Mouse (Mus musculus): ENCODE data around the gene Dhrs1. TPM values are rescaled to one million over a fixed set of nuclear protein-coding genes. Genes with fewer than 3 reads are reported as not detected.
"Not testable (repeated sequence)": the region's sequence is repeated elsewhere in the genome, so short reads cannot be mapped to it uniquely, and the experiment has no call there.

Gene Dhrs1
- polyA plus RNA-seq, 1 experiment = 120 TPM

GRCm38 (mm10) chr14:55765696-55766095 is 20.2 kb upstream of the Dhrs1 start, which contains the start of gene Ltb4r1:
Gene Ltb4r1, plus strand, starts transcription at chr14:55765962.
- no peak within 1 kb of the TSS for H3K27ac ChIP-seq (ENCODE audit: insufficient read depth, low read depth, low read length)
- H3K4me3 ChIP-seq (ENCODE audit: insufficient read depth, low read length) = no peak within 1 kb of the TSS
- TF ChIP-seq POLR2A (IDR thresholded peaks at IDR 0.05; ENCODE audit: borderline replicate concordance, low read depth, low read length) = no peak
- TF ChIP-seq CTCF (IDR thresholded peaks at IDR 0.05; ENCODE audit: low read depth, low read length) = no peak
- H3K4me1 ChIP-seq (ENCODE audit: control insufficient read depth, insufficient read depth, low read length) = peaks cover 41% of the 10 kb centered on the region

- no peak for TF ChIP-seq POLR2A (IDR thresholded peaks at IDR 0.05; ENCODE audit: borderline replicate concordance, low read depth, low read length)
- TF ChIP-seq CTCF (IDR thresholded peaks at IDR 0.05; ENCODE audit: low read depth, low read length) = no peak
- peaks cover 34% of the 10 kb centered on the region for H3K4me1 ChIP-seq (ENCODE audit: control insufficient read depth, insufficient read depth, low read length)
- peak overlapping the region; percentile 93 for H3K27ac ChIP-seq (ENCODE audit: insufficient read depth, low read depth, low read length)
- no peak overlapping the region; the same call in 1 of the 2 replicates for H3K4me3 ChIP-seq (ENCODE audit: insufficient read depth, low read length)
These were observed 17.7 kb upstream of the Dhrs1 start for GRCm38 (mm10) chr14:55763166-55763565.

DNA sequence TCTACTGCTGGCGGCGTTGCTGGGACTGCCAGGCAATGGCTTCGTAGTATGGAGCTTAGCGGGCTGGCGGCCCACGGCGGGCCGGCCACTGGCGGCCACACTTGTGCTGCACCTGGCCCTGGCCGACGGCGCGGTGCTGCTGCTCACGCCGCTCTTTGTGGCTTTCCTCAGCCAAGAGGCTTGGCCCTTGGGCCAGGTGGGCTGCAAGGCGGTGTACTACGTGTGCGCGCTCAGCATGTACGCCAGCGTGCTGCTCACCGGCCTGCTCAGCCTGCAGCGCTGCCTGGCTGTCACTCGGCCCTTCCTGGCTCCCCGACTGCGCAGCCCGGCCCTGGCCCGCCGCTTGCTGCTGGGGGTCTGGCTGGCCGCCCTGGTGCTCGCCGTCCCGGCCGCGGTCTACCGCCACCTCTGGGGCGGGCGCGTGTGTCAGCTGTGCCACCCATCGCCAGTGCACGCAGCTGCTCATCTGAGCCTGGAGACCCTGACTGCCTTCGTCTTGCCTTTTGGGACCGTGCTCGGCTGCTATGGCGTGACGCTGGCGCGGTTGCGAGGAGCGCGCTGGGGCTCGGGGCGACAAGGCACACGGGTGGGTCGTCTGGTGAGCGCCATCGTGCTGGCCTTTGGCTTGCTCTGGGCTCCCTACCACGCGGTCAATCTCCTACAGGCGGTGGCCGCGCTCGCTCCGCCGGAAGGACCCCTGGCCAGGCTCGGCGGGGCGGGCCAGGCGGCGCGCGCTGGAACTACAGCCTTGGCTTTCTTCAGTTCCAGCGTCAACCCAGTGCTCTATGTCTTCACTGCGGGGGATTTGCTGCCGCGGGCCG is 16.7 kb upstream of the Dhrs1 start:
- H3K4me3 ChIP-seq (ENCODE audit: insufficient read depth, low read length) = no peak overlapping the region
- H3K27ac ChIP-seq (ENCODE audit: insufficient read depth, low read depth, low read length) = peak overlapping the region; percentile 93; the same call in 1 of the 2 replicates
- TF ChIP-seq CTCF (IDR thresholded peaks at IDR 0.05; ENCODE audit: low read depth, low read length) = no peak
- no peak for TF ChIP-seq POLR2A (IDR thresholded peaks at IDR 0.05; ENCODE audit: borderline replicate concordance, low read depth, low read length)
- peaks cover 32% of the 10 kb centered on the region for H3K4me1 ChIP-seq (ENCODE audit: control insufficient read depth, insufficient read depth, low read length)

- Histone ChIP-seq H3K27ac (ENCODE audit: insufficient read depth, low read depth, low read length) (no peak within 1 kb of the TSS), H3K4me1 (ENCODE audit: control insufficient read depth, insufficient read depth, low read length) (peaks cover 32% of the 10 kb centered on the region), H3K4me3 (ENCODE audit: insufficient read depth, low read length) (no peak within 1 kb of the TSS)
- TF ChIP-seq POLR2A (IDR thresholded peaks at IDR 0.05; ENCODE audit: borderline replicate concordance, low read depth, low read length) (no peak), CTCF (IDR thresholded peaks at IDR 0.05; ENCODE audit: low read depth, low read length) (no peak)
These were observed 15.7 kb upstream of the Dhrs1 start, which contains the start of gene Ltb4r2 for GRCm38 (mm10) chr14:55761163-55761562. Gene Ltb4r2, plus strand, starts transcription at chr14:55761428.

- H3K4me1 ChIP-seq (ENCODE audit: control insufficient read depth, insufficient read depth, low read length) = peaks cover 32% of the 10 kb centered on the region
- 0 out of 2 replicates have a peak overlapping the region, but pooled peaks have one; percentile 2 for H3K4me3 ChIP-seq (ENCODE audit: insufficient read depth, low read length)
- not testable (repeated sequence) for H3K27ac ChIP-seq (ENCODE audit: insufficient read depth, low read depth, low read length)
- TF ChIP-seq CTCF (IDR thresholded peaks at IDR 0.05; ENCODE audit: low read depth, low read length) = peak; percentile 40
These were observed 14.7 kb upstream of the Dhrs1 start for GRCm38 (mm10) chr14:55760156-55760555.

GRCm38 (mm10) chr14:55758363-55758784 is 12.9 kb upstream of the Dhrs1 start, which contains the start of gene Cideb:
Gene Cideb, minus strand, starts transcription at chr14:55758458.
- Histone ChIP-seq H3K27ac (ENCODE audit: insufficient read depth, low read depth, low read length) (no peak within 1 kb of the TSS), H3K4me3 (ENCODE audit: insufficient read depth, low read length) (no peak within 1 kb of the TSS), H3K4me1 (ENCODE audit: control insufficient read depth, insufficient read depth, low read length) (peaks cover 18% of the 10 kb centered on the region)
- no peak for TF ChIP-seq POLR2A (IDR thresholded peaks at IDR 0.05; ENCODE audit: borderline replicate concordance, low read depth, low read length)
- no peak for TF ChIP-seq CTCF (IDR thresholded peaks at IDR 0.05; ENCODE audit: low read depth, low read length)

- TF ChIP-seq CTCF (IDR thresholded peaks at IDR 0.05; ENCODE audit: low read depth, low read length) (no peak), POLR2A (IDR thresholded peaks at IDR 0.05; ENCODE audit: borderline replicate concordance, low read depth, low read length) (no peak)
- H3K27ac ChIP-seq (ENCODE audit: insufficient read depth, low read depth, low read length) = no peak overlapping the region
- H3K4me1 ChIP-seq (ENCODE audit: control insufficient read depth, insufficient read depth, low read length) = peaks cover 10% of the 10 kb centered on the region
- H3K4me3 ChIP-seq (ENCODE audit: insufficient read depth, low read length) = no peak overlapping the region
These were observed 12.1 kb upstream of the Dhrs1 start for GRCm38 (mm10) chr14:55757566-55757965.

DNA sequence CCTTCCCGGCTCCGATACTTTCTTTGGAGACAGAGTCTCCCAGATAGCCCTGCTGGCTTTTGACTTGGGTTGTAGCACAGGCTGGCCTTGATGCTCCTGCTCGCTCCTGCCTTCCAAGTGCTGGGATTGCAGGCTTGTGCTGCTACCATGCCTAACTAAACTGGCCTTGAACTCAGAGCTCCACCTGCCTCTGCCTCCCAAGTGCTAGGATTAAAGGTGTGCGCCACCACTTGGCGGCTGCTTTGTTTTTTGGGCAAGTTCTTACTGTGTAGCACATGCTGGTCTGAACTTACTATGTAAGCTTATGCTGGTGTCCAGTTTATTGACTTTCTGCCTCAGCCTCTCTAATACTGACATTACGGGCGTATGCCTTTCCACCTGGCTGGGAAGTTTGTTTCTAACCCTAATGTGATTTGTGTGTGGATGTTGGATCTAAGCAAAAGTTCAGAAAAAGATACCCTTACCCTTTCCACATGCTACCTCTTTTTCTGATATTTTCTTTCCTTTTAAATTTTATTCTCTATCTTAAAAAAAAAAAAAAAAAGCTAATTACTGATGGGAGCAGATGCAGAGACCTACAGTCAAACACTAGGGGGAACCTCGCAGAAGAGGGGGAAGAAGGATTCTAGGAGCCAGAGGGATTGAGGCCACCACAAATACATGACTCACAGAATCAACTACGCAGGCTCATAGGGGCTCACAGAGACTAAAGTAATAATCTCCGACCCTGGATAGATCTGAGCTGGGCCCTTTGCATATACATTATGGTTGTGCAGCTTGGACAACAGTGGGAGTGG is 1.8 kb upstream of the Dhrs1 start:
- peak overlapping the region; percentile 83 for H3K4me3 ChIP-seq (ENCODE audit: insufficient read depth, low read length)
- no peak overlapping the region for H3K27ac ChIP-seq (ENCODE audit: insufficient read depth, low read depth, low read length)
- peaks cover 17% of the 10 kb centered on the region for H3K4me1 ChIP-seq (ENCODE audit: control insufficient read depth, insufficient read depth, low read length)
- TF ChIP-seq POLR2A (IDR thresholded peaks at IDR 0.05; ENCODE audit: borderline replicate concordance, low read depth, low read length) (no peak), CTCF (IDR thresholded peaks at IDR 0.05; ENCODE audit: low read depth, low read length) (no peak)

DNA sequence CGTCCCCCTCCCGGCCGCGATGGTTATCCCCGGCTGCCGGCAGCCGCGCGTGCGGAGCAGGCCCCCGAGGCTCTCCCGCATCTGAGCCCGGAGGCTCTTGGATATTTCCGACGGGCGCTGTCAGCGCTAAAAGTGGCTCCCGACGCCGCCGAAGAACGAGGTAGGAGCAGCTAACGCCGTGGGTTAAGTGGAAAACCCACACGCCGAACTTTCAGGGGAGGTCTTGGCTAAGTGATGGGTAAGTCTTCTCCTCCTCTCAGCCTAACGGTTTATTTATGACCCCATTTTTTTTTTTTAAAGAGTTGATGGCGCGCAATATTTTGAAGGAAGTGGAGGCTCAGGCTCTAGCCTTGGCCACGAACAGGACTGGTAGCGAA is 359 bp upstream of the Dhrs1 start:
- TF ChIP-seq POLR2A (IDR thresholded peaks at IDR 0.05; ENCODE audit: borderline replicate concordance, low read depth, low read length) (no peak), CTCF (IDR thresholded peaks at IDR 0.05; ENCODE audit: low read depth, low read length) (no peak)
- Histone ChIP-seq H3K27ac (ENCODE audit: insufficient read depth, low read depth, low read length) (peak overlapping the region; percentile 40), H3K4me1 (ENCODE audit: control insufficient read depth, insufficient read depth, low read length) (peaks cover 17% of the 10 kb centered on the region), H3K4me3 (ENCODE audit: insufficient read depth, low read length) (peak overlapping the region; percentile 83)
